Mouse (Mus musculus) small intestine, adult 2 months (tissue): Measurements from ENCODE around the gene Smok2a. TPM values are rescaled to one million over a fixed set of nuclear protein-coding genes. Genes with fewer than 3 reads are reported as not detected.
"Not testable (repeated sequence)": the region's sequence is repeated elsewhere in the genome, so short reads cannot be mapped to it uniquely, and the experiment has no call there.

Experiments used
- H3K27ac ChIP-seq: fragments of 200-500 bp; 2 replicates; pipeline ENCODE4 v1.5.1; 2012; ENCODE audit warnings: low read depth, low read length, control low read depth, inconsistent platforms; ENCODE audit not compliant: insufficient read depth
- H3K27me3 ChIP-seq: fragments of 200-500 bp; 2 replicates; pipeline ENCODE4 v1.6.1; 2012; ENCODE audit warnings: mild to moderate bottlenecking, moderate library complexity, low read length, inconsistent platforms; ENCODE audit not compliant: control insufficient read depth, insufficient read depth
- H3K36me3 ChIP-seq: fragments of 200-500 bp; 2 replicates; pipeline ENCODE4 v1.6.1; 2012; ENCODE audit warnings: mild to moderate bottlenecking, low read length, control low read depth, inconsistent platforms; ENCODE audit not compliant: control insufficient read depth, insufficient read depth
- H3K4me1 ChIP-seq: fragments of 200-500 bp; 2 replicates; pipeline ENCODE4 v1.6.1; 2012; ENCODE audit warnings: low read length, inconsistent platforms, mixed read lengths; ENCODE audit not compliant: control insufficient read depth, insufficient read depth, insufficient read length
- H3K4me3 ChIP-seq: fragments of 200-500 bp; 2 replicates; pipeline ENCODE4 v1.5.1; 2012; ENCODE audit warnings: low read depth, mild to moderate bottlenecking, control low read depth, inconsistent platforms, low read length, moderate library complexity
- CTCF ChIP-seq: fragments of 200-500 bp; IDR thresholded peaks from 2 replicates; pipeline ENCODE4 v1.5.1; 2012; ENCODE audit warnings: low read depth, mild to moderate bottlenecking, control low read depth, inconsistent platforms, low read length, moderate library complexity, mixed read lengths; ENCODE audit not compliant: insufficient replicate concordance, insufficient read length; ENCODE audit errors: extremely low read depth
- POLR2A ChIP-seq: fragments of 200-500 bp; IDR thresholded peaks from 2 replicates; pipeline ENCODE4 v1.6.1; 2012; ENCODE audit warnings: low read depth, mild to moderate bottlenecking, control low read depth, inconsistent platforms, low read length, moderate library complexity
- WGBS: fragments of 180-500 bp; shearing (Covaris S2); methylation state at CpG from one replicate; pipeline ENCODE4 v1.1.7; 2018; 5-methylcytosine and 5-hydroxymethylcytosine counted together
- polyA plus RNA-seq: library from polyadenylated mRNA; depleted of rRNA; stranded (reverse); fragments of >200 nt; gene quantifications from 2 replicates; pipeline ENCODE4 v1.2.3, GENCODE M21; 2012; rRNA removed

Gene Smok2a
- polyA plus RNA-seq, 1 experiment = not detected

GRCm38 (mm10) chr17:13212136-13212850 lies 8.7 kb upstream of the Smok2a start:
- H3K36me3 ChIP-seq = no peaks in the 10 kb centered on the region
- no peaks in the 10 kb centered on the region for H3K27me3 ChIP-seq
- no peak overlapping the region for H3K27ac ChIP-seq
- TF ChIP-seq POLR2A (no peak), CTCF (no peak)
- 64% methylated on average over 7 of the region's 7 CpGs for WGBS
- no peak overlapping the region for H3K4me3 ChIP-seq
- H3K4me1 ChIP-seq = no peaks in the 10 kb centered on the region

GRCm38 (mm10) chr17:13214169-13214568 lies 6.8 kb upstream of the Smok2a start:
- WGBS = 54% methylated on average over 4 of the region's 4 CpGs
- H3K27ac ChIP-seq = no peak overlapping the region
- no peak for TF ChIP-seq POLR2A
- no peak for TF ChIP-seq CTCF
- no peaks in the 10 kb centered on the region for H3K4me1 ChIP-seq
- H3K36me3 ChIP-seq = no peaks in the 10 kb centered on the region
- H3K27me3 ChIP-seq = no peaks in the 10 kb centered on the region
- H3K4me3 ChIP-seq = no peak overlapping the region

GRCm38 (mm10) chr17:13215595-13215994 lies 5.4 kb upstream of the Smok2a start:
- WGBS = 85% methylated on average over 2 of the region's 2 CpGs
- no peak for TF ChIP-seq POLR2A
- no peak for TF ChIP-seq CTCF
- Histone ChIP-seq H3K27me3 (no peaks in the 10 kb centered on the region), H3K36me3 (no peaks in the 10 kb centered on the region), H3K27ac (no peak overlapping the region), H3K4me3 (no peak overlapping the region), H3K4me1 (no peaks in the 10 kb centered on the region)

- not testable (repeated sequence) for H3K27me3 ChIP-seq, H3K4me3 ChIP-seq, H3K36me3 ChIP-seq, H3K4me1 ChIP-seq, H3K27ac ChIP-seq
- WGBS = 90% methylated on average over 2 of the region's 2 CpGs
These were observed 933 bp downstream of the Smok2a start for GRCm38 (mm10) chr17:13221921-13222320.

GRCm38 (mm10) chr17:13229957-13230356 lies 9.0 kb downstream of the Smok2a start, which contains the start of gene Smok2b:
Smok2b (plus strand) TSS chr17:13230257.
- not testable (repeated sequence) for H3K4me3 ChIP-seq, H3K36me3 ChIP-seq, H3K27me3 ChIP-seq, H3K4me1 ChIP-seq, H3K27ac ChIP-seq
- 68% methylated on average over 2 of the region's 2 CpGs for WGBS

- H3K4me3 ChIP-seq, H3K4me1 ChIP-seq, H3K27ac ChIP-seq, H3K27me3 ChIP-seq, H3K36me3 ChIP-seq: not testable (repeated sequence)
- 85% methylated on average over 4 of the region's 4 CpGs for WGBS
These were observed 18.5 kb downstream of the Smok2a start for GRCm38 (mm10) chr17:13239461-13239860.

GRCm38 (mm10) chr17:13240807-13241727 lies 20.1 kb downstream of the Smok2a start:
- 86% methylated on average over 7 of the region's 13 CpGs for WGBS
- not testable (repeated sequence) for H3K36me3 ChIP-seq, H3K27me3 ChIP-seq, H3K27ac ChIP-seq, H3K4me1 ChIP-seq, H3K4me3 ChIP-seq

- not testable (repeated sequence) for H3K4me1 ChIP-seq, H3K27ac ChIP-seq, H3K36me3 ChIP-seq, H3K27me3 ChIP-seq, H3K4me3 ChIP-seq
- WGBS = 48% methylated on average over 1 of the region's 5 CpGs
These were observed 33.8 kb downstream of the Smok2a start for GRCm38 (mm10) chr17:13254786-13255185.

Other genes with a start within 250 kb of the Smok2a start
- 4.5 and 11.0 TPM in 2 replicates for gene Wtap, start 227.0 kb upstream of the Smok2a start, polyA plus RNA-seq
- gene Sod2, start 214.3 kb upstream of the Smok2a start, polyA plus RNA-seq = 511 and 521 TPM in 2 replicates
- 0.76 and 1.1 TPM in 2 replicates for gene Gpr31b, start 168.9 kb upstream of the Smok2a start, polyA plus RNA-seq
- not detected in 2 replicates for gene Tcp10b, start 160.1 kb upstream of the Smok2a start, polyA plus RNA-seq
- 0.77 and 15.8 TPM in 2 replicates for gene Unc93a, start 89.4 kb upstream of the Smok2a start, polyA plus RNA-seq
- not detected in 2 replicates for gene Smok2b, start 9.1 kb downstream of the Smok2a start, polyA plus RNA-seq
- gene Tcp10c, start 133.4 kb downstream of the Smok2a start, polyA plus RNA-seq = not detected in 2 replicates